Mouse (Mus musculus): ENCODE results near the gene Coq10a.

DNA sequence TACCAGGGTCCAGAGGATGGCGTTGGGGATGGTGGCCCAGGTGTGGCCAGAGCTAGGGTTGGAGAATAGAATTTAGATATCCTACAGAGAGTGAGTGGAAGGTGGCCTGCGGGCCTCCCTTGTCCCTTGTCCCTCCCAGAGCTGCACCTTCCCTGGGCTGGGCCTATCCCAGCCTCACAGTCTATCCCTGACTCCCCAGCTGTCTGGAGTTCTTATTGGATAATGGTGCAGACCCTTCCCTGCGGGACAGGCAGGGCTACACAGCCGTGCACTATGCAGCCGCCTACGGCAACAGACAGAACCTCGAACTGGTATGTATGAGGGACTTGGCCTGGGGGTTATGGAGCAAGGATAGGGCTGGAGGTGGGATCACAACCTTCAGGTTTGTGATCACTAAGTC is 17.1 kb upstream of the Coq10a start:
- no peak for TF ChIP-seq MAX (IDR thresholded peaks at IDR 0.05; ENCODE audit: low read depth)
- TF ChIP-seq POLR2A (IDR thresholded peaks at IDR 0.05; ENCODE audit: insufficient read length, low read depth) = no peak
